Mouse (Mus musculus) spleen, postnatal 10 days (tissue): Measurements from ENCODE around the gene Dnajc12.
"Not testable (repeated sequence)": the region's sequence is repeated elsewhere in the genome, so short reads cannot be mapped to it uniquely, and the experiment has no call there.

Experiments
- DNase-seq, 2 experiments: peaks; one replicate each; pipeline ENCODE4 v3.0.0; 2021 to 2022; ENCODE audit warnings: low spot score in 2 of 2

Gene Dnajc12

GRCm38 (mm10) chr10:63382372-63383279 is at the start of gene Dnajc12:
Gene Dnajc12, plus strand, starts transcription at chr10:63382443.
- DNase-seq = peak; percentile 55 to 87

GRCm38 (mm10) chr10:63336901-63337300 is 45.3 kb upstream of the Dnajc12 start:
- no peak for DNase-seq

- DNase-seq = no peak
These were observed 44.9 kb upstream of the Dnajc12 start for GRCm38 (mm10) chr10:63337326-63337725.

GRCm38 (mm10) chr10:63337951-63338836 is 44.0 kb upstream of the Dnajc12 start:
- DNase-seq = peak; percentile 70 to 76

- peak; percentile 90 to 94 for DNase-seq
These were observed 43.2 kb upstream of the Dnajc12 start for GRCm38 (mm10) chr10:63338914-63339643.

- DNase-seq = no peak
These were observed 40.9 kb upstream of the Dnajc12 start for GRCm38 (mm10) chr10:63341351-63341750.

GRCm38 (mm10) chr10:63344751-63345150 is 37.5 kb upstream of the Dnajc12 start:
- DNase-seq = no peak

- DNase-seq = no peak
These were observed 34.0 kb upstream of the Dnajc12 start for GRCm38 (mm10) chr10:63348291-63348690.

- DNase-seq = no peak
These were observed 31.6 kb upstream of the Dnajc12 start for GRCm38 (mm10) chr10:63350666-63351065.

- not testable (repeated sequence) for DNase-seq
These were observed 31.1 kb upstream of the Dnajc12 start for GRCm38 (mm10) chr10:63351099-63351498.

GRCm38 (mm10) chr10:63352111-63352510 is 30.1 kb upstream of the Dnajc12 start:
- DNase-seq = no peak

- no peak for DNase-seq
These were observed 21.7 kb upstream of the Dnajc12 start for GRCm38 (mm10) chr10:63360502-63360901.

GRCm38 (mm10) chr10:63365918-63366455 is 16.3 kb upstream of the Dnajc12 start:
- no peak for DNase-seq

- no peak for DNase-seq
These were observed 14.9 kb upstream of the Dnajc12 start for GRCm38 (mm10) chr10:63367386-63367785.

GRCm38 (mm10) chr10:63368041-63368440 is 14.2 kb upstream of the Dnajc12 start:
- DNase-seq = no peak

GRCm38 (mm10) chr10:63376303-63376702 is 5.9 kb upstream of the Dnajc12 start:
- no peak for DNase-seq

- DNase-seq = peak; percentile 26 to 63
These were observed 4.8 kb upstream of the Dnajc12 start for GRCm38 (mm10) chr10:63377468-63377867.

- no peak for DNase-seq
These were observed 3.1 kb upstream of the Dnajc12 start for GRCm38 (mm10) chr10:63378948-63379680.

GRCm38 (mm10) chr10:63381498-63382280 is 554 bp upstream of the Dnajc12 start, which contains the start of gene Sirt1:
Gene Sirt1, minus strand, starts transcription at chr10:63381704.
- peak; percentile 14 to 24 for DNase-seq

- not testable (repeated sequence) for DNase-seq
These were observed 3.7 kb downstream of the Dnajc12 start for GRCm38 (mm10) chr10:63385897-63386296.
